Mouse (Mus musculus) layer of hippocampus, postnatal 14 days (tissue): ENCODE measurements around the gene C130050O18Rik. TPM values are rescaled to one million over a fixed set of nuclear protein-coding genes. Genes with fewer than 3 reads are reported as not detected.
"Not testable (repeated sequence)": the region's sequence is repeated elsewhere in the genome, so short reads cannot be mapped to it uniquely, and the experiment has no call there.

Experiments
- DNase-seq, 2 experiments: peaks; one replicate each; pipeline ENCODE4 v3.0.0; 2021 to 2022; ENCODE audit warnings: low spot score in 2 of 2, mixed read lengths in 1 of 2
- total RNA-seq, 2 experiments: library from RNA; stranded (reverse); gene quantifications; 2 replicates each; pipeline ENCODE4 v1.2.3; 2021

The C130050O18Rik gene
- total RNA-seq, 2 experiments from 2014 or later: 0.17 to 0.21 TPM

DNA sequence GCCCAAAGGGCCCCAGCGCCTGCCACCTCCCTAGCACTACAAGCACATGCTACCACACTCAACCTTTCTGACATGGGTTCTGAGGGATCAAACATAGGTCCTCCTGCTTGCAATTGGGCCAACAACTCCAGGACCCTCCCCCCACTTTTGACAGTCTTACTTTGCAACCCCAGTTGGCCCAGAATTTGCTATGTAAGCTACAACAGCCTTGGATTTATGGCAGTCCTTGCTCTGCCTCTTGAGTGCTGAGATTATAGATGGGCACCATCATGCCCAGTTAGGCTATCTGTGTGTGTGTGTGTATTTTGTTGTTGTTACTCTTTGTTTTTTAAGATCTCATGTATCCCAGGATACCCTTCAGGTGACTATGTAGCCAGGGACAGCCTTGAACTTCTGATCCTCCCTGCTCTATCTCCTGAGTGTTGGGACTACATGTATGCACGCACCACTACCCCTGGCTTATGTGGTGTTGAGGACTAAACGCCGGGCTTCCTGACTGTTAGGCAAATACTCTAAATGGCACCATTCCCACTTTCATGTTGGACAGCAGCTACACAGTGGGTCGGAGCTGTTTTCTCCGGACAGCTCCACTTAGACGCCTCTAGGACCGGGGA, 25.2 kb upstream of the C130050O18Rik start:
- DNase-seq: no peak

DNA sequence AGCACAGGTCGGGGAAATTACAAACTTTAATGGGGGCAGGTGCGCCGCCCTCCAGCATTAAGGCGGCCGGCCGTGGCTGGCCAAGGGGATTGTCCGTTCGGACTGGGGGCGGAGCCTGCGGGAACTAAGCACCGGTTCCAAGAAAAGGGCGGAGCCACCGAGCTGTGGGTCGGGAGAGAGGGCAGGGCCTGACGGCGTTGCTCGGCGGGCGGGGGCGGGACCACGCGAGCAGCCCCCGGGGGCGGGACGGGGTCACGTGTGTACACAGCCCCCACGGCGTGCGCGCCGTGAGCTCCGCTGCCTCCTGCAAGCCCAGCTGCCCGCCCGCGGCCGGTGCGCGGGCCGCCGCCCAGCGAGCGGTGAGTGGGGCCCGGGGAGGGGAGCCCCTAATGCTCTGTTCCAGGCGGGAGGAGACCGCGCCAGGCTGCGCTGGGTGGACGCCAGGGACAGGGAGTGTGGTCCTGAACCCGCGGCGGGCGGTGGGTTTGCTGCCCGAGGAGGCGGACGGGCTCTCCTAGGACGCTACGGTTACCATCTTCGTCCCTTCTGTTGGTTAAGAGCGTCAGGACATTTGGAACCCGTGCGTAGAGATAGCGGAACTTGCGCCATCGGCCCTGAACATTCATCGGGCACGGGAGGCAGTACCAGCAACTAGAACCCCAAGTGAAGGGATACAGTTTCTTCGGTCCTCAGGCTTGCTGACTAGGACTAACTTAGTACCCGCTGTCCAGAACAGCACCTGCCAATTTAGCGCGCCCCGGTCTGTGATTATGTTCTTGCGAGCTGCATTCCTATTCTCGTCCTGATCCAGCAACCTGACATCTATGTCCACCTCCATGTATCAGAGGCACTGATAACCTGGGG, 24.5 kb upstream of the C130050O18Rik start:
- DNase-seq: peak; percentile 79 to 90

DNA sequence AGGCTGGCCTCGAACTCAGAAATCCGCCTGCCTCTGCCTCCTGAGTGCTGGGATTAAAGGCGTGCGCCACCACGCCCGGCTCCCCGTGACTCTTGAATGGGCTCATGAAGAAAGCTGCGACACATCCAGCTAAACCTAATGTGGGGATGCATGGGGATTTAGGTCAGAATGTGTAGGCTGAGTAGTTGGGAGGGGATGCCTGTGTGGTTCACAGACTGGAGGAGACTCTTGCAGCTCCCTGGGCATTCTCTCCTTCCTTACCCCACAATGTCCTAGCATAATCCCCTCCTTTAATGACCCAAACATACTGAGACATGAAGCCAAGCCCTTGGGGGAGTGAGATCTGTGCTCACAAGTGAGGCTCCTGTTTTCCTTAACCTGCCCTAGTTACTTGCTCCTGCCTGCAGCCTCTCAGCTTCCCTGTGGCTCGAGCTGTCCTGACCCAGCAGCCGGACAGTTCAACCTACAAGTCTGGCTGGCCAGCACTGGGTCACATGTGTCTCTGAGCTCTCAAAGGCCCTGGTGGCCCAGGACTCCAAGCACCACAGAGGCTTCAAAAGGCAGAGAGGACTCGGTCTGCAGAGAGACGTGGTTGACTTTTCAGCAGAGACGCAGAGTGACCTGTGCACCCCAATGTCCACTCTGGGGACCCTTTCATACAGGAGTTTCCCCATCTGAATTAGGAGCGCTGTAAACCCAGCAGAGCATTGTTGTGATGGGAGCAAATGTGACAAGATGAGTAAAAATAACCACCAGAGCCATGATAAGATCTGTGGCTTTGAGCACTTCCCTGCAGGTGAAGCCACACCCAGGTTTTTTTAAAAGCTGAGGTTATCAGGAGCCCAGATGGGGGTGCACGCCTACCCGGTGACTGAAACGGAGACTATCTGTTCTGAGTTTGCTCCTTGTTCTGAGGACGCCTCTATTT, 23.2 kb upstream of the C130050O18Rik start:
- no peak for DNase-seq

DNA sequence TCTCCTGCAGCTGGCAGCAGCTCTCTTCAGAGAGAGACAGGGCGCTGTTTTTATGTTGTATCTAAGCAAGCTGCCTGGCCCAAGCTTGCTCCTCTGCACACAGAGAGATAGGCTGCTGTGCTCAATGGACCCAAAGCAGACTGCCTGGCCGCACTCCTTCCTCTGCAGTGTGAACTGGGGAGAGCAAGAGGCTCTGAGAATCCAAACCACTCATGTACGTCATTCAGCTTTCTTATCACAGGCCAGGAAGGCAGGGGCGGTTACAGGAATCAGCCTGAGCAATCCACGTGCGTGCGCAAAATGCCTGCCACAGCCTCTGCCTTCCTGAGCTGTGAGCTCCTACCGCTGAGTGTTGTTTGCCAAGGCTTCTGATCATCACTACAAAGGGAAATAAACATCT, 22.3 kb upstream of the C130050O18Rik start:
- peak in 1 of 2 experiments; percentile 46 for DNase-seq

DNA sequence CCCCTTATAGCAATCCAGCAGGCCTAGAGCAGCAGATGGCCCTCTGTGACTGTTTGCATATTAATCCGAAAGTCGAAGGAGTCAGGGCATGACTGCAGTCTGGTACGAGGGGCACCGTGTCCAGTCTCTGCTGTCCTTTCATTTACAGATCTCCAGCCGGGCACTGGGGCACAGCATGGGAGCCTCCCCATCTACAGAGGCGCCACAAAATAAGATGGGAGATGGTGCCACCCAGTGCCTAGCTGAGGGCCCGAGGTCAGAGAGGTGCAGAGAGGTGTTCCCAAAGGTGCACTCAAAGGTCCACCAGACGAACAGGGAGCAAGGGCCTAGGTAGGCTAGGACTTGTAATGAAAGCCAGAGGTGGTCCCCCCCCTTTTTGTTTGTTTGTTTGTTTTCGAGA, 21.8 kb upstream of the C130050O18Rik start:
- DNase-seq: no peak

DNA sequence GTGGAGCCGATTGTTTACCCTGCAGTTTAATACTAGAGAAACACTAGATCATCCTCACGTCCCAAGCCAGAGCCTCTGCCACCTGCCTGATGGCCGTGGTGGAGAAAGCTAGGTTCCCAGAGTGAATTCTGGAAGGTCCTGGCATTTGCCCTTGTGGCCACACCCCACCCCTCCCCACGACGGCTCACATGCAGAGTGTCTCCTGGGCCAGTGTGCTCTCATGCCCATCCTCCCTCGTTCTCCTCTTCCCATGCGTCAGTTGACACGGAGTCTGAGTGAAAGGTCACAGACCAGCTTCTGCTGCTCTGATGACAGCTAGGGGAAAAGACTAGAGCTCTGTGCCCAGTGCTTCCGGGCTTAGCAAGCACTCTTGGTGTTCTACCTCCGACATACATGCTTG, 20.5 kb upstream of the C130050O18Rik start:
- DNase-seq: no peak

DNA sequence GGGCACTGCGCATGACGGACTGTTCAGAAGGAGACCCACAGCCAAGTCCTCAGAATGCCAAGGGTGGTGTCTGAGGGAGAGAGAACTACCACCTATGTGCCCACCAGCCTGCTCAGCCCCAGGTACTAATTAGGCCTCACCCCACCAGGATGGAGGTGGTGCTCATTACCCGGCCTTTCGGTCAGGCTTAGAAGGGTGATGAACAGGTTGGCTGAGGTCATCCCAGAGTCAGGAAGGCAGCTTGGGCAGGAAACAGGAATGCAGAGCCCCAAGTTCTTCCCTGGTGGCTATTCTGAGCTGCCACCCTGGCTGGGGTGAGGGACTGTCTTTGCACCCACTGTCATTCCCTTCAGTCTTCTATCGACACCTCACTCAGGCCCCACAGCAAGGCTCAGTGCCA, 19.0 kb upstream of the C130050O18Rik start:
- DNase-seq: no peak

DNA sequence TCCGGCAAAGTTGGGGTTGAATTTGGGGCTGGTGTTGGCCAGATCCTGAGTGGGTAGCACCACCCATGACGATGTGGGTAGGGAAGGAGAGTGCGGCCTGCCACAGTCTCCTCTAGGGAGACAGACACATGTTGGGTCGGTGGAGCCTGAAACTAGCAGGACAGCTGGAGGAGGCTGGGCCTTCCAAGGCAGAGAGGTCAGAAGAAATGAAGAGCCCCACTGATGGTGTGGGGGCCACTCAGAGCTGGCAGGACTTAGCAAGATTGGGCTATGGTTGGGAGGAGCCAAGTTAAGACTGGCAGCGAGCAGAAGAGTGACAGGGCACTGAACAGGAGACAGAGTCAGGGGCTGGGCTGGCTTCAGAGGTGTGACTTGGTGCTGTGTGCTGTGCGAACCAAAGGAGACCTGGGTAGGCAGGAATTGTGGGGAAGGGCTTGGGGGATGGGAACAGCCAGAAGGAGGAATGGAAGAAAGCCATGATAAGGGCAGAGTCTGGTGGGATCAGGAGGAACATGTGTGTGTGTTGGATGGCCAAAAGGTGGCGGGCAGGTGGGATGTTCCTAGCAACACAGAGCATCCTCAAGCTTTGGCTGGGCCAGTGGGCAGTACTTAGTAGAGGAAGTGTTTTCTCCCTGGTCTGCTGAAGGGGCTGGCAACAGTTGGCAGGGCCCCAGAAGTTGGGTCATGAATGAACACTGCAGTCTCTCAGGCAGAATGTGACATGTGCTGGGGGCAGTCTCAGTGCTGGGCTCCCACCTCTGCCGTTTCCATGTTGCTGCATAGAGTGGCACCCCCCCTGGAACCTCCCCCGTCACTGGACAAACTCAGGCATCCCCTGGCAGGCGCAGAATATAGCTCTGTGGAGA, 17.5 kb upstream of the C130050O18Rik start:
- no peak for DNase-seq

DNA sequence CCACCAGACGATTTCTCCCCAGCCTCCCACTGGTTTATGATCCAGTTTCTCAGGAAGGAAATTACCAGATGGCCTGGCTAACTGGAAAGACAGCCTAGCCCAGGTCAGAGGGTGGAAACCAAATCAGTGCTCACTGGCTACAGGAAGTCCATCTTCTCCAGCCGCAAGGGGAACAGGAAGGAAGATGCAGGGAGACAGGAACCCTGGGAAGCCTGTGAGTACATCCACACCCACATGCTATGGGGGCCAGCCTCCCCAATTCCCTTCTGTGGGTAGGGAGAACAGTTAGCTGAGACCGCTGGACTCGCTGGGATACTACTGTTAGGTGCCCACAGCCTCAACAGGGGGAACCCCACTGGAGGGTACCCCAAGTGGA, 16.9 kb upstream of the C130050O18Rik start:
- no peak for DNase-seq

DNA sequence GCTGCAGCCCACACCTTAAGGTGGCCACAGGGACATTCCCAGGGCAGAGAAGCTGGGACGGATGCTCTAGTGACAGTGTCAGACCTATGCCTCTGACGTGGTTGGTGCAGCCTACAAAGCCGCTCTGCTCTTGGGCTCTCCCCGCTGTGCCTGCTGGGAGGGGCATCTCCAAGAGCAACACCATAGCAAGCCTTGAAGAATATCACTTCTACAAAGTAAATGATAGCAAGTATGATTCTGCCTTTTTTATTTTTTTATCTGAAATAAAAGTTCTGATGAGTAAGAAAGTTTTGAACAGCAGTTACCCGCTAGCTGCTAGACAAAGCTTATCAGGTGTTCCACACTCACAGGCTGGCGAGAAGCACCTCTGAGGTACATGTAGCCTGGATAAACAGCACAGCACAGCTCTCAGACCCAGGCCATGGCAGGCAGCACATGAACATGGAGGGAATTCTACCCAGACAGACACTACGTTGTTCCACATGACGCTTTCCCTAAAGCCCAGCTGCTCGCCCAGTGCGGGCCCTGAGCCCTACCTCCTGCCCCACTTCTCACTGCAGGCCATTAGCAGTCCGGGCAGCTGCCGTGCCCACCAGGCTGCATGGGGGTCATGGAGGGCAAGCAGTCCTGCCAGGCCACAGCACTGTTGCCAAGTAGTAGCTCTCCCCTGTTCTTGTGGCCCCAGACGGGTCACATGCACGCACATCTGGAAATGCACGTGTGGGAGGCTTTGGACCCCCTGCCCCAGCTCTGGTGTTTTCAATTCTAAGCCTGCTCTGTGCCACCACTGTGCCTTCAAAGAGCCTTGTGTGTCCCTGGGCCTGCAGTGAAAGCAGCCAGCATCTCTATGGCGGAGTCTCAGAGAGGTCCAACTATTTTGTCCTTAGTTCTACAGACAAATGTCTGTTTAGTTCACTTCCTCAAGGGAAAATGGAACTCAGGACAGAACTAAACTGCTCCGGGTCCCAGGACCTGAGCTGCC, 16.1 kb upstream of the C130050O18Rik start:
- peak; percentile 68 to 73 for DNase-seq

DNA sequence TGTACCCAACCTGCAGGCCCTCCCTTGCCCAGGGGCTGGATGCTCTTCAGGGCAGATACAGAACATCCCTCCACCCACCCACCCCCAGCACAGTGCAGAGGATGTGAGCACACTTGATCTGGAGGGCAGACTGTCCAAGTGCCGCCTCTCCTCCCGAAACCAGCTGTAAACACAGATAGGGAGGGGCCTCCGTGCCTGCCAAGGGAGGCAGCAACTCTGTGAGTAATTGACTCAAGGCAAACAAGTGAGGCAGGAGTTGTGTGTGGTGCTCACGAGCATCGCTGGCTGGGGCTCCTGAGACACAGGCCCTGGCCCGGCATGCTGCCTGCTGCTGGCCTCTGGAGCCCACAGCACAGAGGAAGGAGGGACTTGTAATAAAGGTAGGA, 15.4 kb upstream of the C130050O18Rik start:
- DNase-seq: peak; percentile 54 to 62

DNA sequence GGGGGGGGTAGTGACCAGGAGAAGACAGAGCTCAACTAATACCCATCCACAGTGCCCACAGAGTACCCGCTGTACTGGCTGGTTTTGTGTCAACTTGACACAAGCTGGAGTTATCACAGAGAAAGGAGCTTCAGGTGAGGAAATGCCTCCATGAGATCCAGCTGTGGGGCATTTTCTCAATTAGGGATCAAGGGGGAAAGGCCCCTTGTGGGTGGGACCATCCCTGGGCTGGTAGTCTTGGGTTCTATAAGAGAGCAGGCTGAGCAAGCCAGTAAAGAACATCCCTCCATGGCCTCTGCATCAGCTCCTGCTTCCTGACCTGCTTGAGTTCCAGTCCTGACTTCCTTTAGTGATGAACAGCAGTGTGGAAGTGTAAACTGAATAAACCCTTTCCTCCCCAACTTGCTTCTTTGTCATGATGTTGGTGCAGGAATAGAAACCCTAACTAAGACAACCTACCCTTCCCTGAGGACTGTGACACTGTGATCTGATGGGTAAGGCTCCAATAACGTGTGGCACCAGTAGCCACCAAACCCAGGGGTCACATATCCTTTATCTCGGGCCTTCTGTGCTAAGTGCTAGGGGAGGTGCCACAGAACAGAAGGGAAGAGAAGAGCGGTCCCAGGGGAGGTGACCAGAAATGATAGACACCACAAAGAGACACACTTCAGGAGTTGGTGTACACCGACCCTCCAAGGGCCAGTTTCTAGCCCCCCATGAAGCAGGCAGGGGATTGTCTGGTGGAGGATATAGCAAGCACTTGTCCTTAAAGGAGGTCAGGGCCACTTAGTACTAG, 14.6 kb upstream of the C130050O18Rik start:
- DNase-seq: not testable (repeated sequence)

DNA sequence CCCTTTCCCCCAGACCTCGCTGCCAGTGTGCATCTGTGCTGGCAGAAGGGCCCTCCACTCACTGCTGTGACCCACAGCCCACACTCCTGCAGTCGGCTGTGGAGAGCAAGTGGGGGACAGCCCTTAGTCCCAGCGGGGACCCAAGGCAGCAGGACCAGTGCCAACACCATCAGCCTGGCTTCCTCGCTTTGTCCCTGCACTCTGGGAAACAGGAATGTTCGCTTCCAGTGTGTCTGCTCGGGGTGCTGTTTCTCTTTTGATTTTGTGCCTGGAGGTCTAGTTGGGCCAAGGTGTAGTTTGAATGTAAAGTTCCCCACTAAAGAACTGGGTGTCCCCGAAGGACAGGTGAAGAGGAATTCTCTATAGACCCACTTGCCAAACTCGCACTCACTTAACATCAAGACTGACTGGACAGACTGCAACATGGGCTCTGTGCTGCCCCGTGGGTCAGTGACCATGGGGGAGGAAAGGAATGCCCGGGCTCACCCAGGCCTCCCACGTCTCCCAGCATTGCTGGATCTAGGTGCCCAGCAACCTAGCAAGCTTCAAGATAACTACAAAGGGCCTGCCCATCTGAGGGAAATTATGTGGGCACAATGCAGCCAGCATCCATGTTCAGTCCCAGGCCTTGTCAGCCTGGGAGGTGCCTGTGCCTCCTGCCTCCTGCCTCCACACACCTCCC, 13.6 kb upstream of the C130050O18Rik start:
- no peak for DNase-seq

DNA sequence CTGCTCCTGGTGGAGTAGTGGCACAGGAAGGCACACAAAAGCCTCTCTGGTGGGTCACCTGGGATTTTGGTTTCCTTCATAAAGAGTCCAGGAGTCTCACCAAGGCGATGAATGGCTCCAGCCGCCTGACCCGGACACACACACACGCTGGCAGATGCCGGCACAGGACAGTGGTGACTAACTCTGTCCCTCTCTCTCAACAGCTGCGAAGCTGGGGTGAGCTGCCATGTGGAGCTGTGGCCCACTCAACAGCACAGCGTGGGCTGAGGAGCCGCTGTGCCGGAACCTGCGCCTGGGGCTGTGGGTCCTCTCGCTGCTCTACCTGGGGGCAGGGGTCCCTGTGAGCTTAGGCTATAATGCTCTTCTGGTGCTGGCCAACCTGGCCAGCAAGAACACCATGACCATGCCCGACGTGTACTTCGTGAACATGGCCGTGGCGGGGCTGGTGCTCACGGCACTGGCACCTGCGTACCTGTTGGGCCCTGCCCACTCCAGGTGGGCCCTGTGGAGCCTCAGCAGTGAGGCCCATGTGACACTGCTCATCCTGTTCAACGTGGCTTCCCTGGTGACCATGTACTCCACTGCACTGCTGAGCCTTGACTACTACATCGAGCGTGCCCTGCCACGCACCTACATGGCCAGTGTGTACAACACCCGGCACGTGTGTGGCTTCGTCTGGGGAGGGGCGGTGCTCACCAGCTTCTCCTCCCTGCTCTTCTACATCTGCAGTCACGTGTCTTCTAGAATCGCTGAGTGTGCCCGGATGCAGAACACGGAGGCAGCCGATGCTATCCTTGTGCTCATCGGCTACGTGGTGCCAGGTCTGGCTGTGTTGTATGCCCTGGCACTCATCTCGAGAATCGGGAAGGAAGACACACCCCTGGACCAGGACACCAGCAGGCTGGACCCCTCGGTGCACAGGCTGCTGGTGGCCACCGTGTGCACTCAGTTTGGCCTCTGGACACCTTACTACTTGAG, 12.6 kb upstream of the C130050O18Rik start:
- DNase-seq: no peak

DNA sequence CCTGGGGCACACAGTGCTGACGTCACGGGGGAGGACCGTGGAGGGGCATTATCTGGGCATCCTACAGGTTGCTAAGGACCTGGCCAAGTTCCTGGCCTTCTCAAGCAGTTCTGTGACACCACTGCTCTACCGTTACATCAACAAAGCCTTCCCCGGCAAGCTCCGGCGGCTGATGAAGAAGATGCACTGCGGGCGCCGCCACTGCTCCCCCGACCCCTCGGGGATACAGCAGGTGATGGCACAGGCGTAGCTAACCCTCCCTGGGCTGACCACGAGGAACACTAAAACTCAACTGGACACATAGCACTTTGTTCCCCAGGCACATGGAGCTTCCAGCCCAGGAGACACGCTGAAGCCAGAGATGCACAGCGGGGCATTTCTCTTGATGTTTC, 11.9 kb upstream of the C130050O18Rik start:
- DNase-seq: no peak

DNA sequence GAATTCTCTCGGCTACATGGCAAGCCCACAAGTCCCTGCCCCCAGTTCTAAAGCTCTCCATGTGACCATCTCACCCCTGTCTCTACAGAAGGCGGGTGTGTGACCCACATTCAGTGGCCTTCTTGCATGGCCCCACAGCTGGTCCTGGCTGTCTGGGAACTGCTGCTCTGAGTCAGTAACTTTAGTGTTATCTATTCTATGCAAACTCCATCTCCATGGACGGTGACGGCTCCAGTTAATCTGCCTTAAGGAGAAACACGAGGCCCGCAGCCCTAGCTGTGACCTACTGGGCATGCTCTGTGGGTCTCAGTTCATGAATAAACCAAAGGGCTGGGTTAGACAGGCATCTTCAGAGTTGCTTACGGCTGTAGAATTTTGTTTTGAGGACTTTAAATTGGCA, 10.7 kb upstream of the C130050O18Rik start:
- DNase-seq: no peak

DNA sequence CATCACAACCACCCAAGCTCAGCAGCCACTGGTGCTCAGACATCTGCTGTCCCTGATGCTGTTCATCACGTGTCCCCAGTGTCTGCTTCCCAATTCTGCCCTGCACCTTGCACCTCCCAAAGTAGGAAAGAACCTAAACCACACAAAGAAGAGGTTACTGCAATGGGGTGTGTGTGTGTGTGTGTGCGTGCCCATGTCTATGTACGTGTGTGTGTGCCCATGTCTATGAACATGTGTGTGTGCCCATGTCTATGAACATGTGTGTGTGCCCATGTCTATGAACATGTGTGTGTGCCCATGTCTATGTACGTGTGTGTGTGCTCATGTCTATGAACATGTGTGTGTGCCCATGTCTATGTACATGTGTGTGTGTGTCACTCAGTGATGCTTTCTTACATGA, 9.6 kb upstream of the C130050O18Rik start:
- DNase-seq: no peak
